Mouse (Mus musculus) embryonic facial prominence, embryonic 13.5 days (tissue): Measurements from ENCODE around the gene Emp3. TPM values are rescaled to one million over a fixed set of nuclear protein-coding genes. Genes with fewer than 3 reads are reported as not detected.
"Not testable (repeated sequence)": the region's sequence is repeated elsewhere in the genome, so short reads cannot be mapped to it uniquely, and the experiment has no call there.

Experiments
- ATAC-seq: fragments of 200-750 bp; cut with Nextera tagmentation; 2 replicates; pipeline ENCODE4 v1.8.0; 2017; ENCODE audit warnings: low read depth; ENCODE audit not compliant: insufficient number of reproducible peaks, insufficient read depth, low FRiP score, low TSS enrichment
- H3K27ac ChIP-seq: fragments of 300-500 bp; sonication (generic); 2 replicates; pipeline ENCODE4 v1.5.1; 2015; ENCODE audit warnings: moderate library complexity, mild to moderate bottlenecking, inconsistent platforms
- H3K27me3 ChIP-seq: fragments of 300-500 bp; sonication (generic); 2 replicates; pipeline ENCODE4 v1.6.1; 2015; ENCODE audit warnings: mild to moderate bottlenecking, inconsistent platforms
- H3K36me3 ChIP-seq: fragments of 300-500 bp; sonication (generic); 2 replicates; pipeline ENCODE4 v1.6.1; 2015; ENCODE audit warnings: mild to moderate bottlenecking, inconsistent platforms
- H3K4me1 ChIP-seq: fragments of 300-500 bp; sonication (generic); 2 replicates; pipeline ENCODE4 v1.6.1; 2015; ENCODE audit warnings: inconsistent platforms
- H3K4me2 ChIP-seq: fragments of 300-500 bp; sonication (generic); 2 replicates; pipeline ENCODE4 v1.6.1; 2015; ENCODE audit warnings: moderate library complexity, mild to moderate bottlenecking, inconsistent platforms
- H3K4me3 ChIP-seq: fragments of 300-500 bp; sonication (generic); 2 replicates; pipeline ENCODE4 v1.5.1; 2015; ENCODE audit warnings: mild to moderate bottlenecking, inconsistent platforms
- H3K9ac ChIP-seq: fragments of 300-500 bp; sonication (generic); 2 replicates; pipeline ENCODE4 v1.6.1; 2015; ENCODE audit warnings: mild to moderate bottlenecking, inconsistent platforms
- H3K9me3 ChIP-seq: fragments of 300-500 bp; sonication (generic); 2 replicates; pipeline ENCODE4 v1.6.1; 2016; ENCODE audit warnings: inconsistent platforms
- whole genome bisulfite sequencing: fragments of 180-500 bp; shearing (Covaris S2); methylation state at CpG from one replicate; pipeline ENCODE4 v1.1.7; 2015; ENCODE audit warnings: mixed read lengths; 5-methylcytosine and 5-hydroxymethylcytosine counted together
- polyA plus RNA-seq: library from polyadenylated mRNA; unstranded; fragments of >200 nt; fragmentation: Nextera tagmentation; extraction: Ambion mirVana; gene quantifications from 2 replicates; pipeline ENCODE4 v1.2.1, GENCODE M21; 2015

The Emp3 gene
- polyA plus RNA-seq, 1 experiment from 2014 or later: 199 TPM

- peaks cover 93% of the 10 kb centered on the region for H3K36me3 ChIP-seq
- no peak overlapping the region for H3K4me3 ChIP-seq
- no peaks in the 10 kb centered on the region for H3K4me1 ChIP-seq
- H3K9ac ChIP-seq: no peak overlapping the region
- no peaks in the 10 kb centered on the region for H3K27me3 ChIP-seq
- 83% methylated on average over 2 of the region's 2 CpGs for WGBS
- H3K9me3 ChIP-seq: 0 out of 2 replicates have a peak, but pooled peaks cover 3% of the 10 kb centered on the region
- ATAC-seq: no peak
- H3K27ac ChIP-seq: no peak overlapping the region
- H3K4me2 ChIP-seq: no peak overlapping the region
Observed at GRCm38 (mm10) chr7:45881011-45881410, 40.2 kb downstream of the Emp3 start.

DNA sequence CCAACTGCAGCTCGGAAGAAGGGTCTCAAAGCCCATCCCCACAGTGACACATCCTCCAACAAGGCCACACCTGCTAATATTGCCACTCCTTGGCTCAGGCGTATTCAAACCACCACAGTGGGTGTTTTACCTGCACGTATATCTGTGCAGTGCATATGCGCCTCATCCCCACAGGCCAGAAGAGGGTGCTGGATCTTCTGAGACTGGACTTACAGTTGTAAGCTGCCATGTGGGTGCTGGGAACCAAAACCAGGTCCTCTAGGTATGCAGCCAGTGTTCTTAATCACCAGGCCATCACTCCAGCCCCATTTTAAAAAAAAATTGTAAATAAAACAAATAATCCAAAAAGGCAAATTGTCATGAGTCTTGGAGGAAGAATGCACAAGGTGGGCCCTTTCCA is 40.7 kb downstream of the Emp3 start:
- no peak overlapping the region for H3K27ac ChIP-seq
- H3K9me3 ChIP-seq: 0 out of 2 replicates have a peak, but pooled peaks cover 3% of the 10 kb centered on the region
- H3K4me2 ChIP-seq: no peak overlapping the region
- H3K4me3 ChIP-seq: no peak overlapping the region
- 97% methylated on average over 4 of the region's 4 CpGs for WGBS
- peaks cover 2% of the 10 kb centered on the region; the same call in 1 of the 2 replicates for H3K4me1 ChIP-seq
- H3K36me3 ChIP-seq: peaks cover 96% of the 10 kb centered on the region
- ATAC-seq: no peak
- no peaks in the 10 kb centered on the region for H3K27me3 ChIP-seq
- H3K9ac ChIP-seq: no peak overlapping the region

DNA sequence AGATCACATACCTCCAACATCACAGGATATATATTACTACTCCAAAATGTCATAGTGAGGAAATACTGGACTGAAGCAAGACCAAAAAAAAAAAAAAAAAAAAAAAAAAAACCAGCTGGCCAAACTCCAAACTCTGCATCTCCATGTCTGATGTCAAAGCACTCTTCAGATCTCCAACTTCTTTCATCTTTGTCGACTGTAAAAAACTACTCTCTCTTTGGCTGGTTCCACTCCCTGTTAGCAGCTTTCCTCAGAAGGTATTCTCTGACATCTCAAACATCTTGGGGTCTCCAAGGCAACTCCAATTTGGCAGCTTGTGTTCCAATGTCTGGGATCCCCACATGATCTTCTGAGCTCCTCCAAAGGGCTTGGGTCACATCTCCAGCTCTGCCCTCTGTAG is 42.9 kb downstream of the Emp3 start, which contains the start of gene Grin2d:
Gene Grin2d, minus strand, starts transcription at position 101 of the 400 bp plus-strand sequence.
- H3K9ac ChIP-seq, H3K4me3 ChIP-seq, H3K27me3 ChIP-seq, H3K9me3 ChIP-seq, ATAC-seq, H3K4me2 ChIP-seq, H3K27ac ChIP-seq: not testable (repeated sequence)
- 97% methylated on average over 1 of the region's 1 CpGs for WGBS
- peaks cover 20% of the 10 kb centered on the region for H3K4me1 ChIP-seq
- peaks cover 88% of the 10 kb centered on the region for H3K36me3 ChIP-seq

DNA sequence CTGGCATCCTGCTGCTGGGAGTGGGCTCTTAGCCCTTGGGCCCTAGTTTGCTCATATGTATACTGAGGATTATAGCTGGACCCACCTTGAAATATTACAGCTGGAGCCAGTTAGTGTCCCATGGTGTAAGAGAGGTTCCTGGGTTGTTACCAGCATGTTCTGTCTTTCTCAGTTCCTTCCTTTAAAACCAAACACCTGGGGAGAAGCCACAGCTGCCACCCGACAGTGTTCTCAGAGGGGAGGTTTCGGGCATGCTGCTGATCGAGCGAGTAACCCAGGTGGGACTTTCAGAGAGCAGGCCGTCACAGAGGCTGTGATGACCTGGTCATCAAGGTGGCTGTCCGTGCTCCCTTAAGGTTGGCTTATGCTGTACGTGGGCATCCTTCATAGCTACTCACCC is 44.3 kb downstream of the Emp3 start:
- 98% methylated on average over 7 of the region's 7 CpGs for WGBS
- no peak for ATAC-seq
- Histone ChIP-seq H3K27ac (no peak overlapping the region), H3K9ac (no peak overlapping the region), H3K27me3 (peaks cover 3% of the 10 kb centered on the region), H3K9me3 (0 out of 2 replicates have a peak, but pooled peaks cover 3% of the 10 kb centered on the region), H3K4me3 (no peak overlapping the region), H3K4me1 (peaks cover 20% of the 10 kb centered on the region), H3K4me2 (no peak overlapping the region), H3K36me3 (peaks cover 74% of the 10 kb centered on the region)

DNA sequence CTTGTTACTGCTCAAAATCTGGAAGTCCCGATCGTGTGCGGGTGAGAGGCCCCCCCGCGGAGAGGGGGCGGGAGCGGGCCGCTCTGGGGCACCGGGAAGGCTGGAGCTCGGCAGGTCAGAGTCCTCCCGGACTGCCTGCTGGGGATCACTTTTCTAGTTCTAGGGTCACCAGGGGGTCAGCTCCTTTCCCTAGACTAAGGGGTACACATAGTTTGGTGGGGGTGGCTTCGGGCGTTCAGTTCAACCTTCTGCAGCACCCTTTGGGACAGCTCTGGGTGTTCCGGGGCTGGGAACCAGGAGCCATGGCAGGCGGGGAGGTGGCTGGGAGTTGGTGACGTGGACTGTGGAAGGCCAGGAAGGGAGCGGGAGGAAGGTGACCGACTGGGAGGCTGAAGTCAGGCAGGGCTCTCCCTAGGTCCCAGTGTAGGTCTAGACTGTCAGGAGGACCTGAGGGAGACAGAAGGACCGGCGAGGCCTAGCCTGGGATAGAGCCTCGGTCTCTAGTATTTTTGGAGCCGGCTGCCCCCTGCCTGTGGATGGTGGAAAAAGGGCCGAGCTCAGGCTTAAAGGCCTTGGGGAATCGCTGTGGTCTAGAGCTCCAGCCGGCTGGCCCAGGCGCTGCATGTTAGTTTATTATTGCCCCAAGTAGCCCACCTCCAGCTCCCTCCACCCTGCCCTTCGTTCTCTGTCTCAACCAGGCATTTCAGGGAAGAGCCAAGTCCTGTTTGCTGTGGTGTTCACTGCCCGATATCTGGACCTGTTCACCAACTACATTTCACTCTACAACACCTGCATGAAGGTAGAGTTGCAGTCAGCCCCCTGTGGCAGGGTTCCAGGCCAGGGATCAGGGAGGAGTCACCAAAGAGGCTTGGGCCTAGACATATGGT is 47.9 kb downstream of the Emp3 start:
- Histone ChIP-seq H3K4me3 (peak overlapping the region; percentile 88), H3K27me3 (peaks cover 39% of the 10 kb centered on the region), H3K27ac (peak overlapping the region; percentile 86), H3K9ac (peak overlapping the region; percentile 98), H3K4me2 (peak overlapping the region; percentile 88), H3K36me3 (peaks cover 39% of the 10 kb centered on the region), H3K4me1 (peaks cover 44% of the 10 kb centered on the region), H3K9me3 (no peaks in the 10 kb centered on the region)
- WGBS: 2% methylated on average over 28 of the region's 28 CpGs
- peak; percentile 53 for ATAC-seq

- peak; percentile 69 for ATAC-seq
- Histone ChIP-seq H3K4me3 (peak within 1 kb of the TSS; percentile 88), H3K36me3 (peaks cover 34% of the 10 kb centered on the region), H3K9ac (peak within 1 kb of the TSS; percentile 98), H3K9me3 (no peaks in the 10 kb centered on the region), H3K27ac (peak within 1 kb of the TSS; percentile 86), H3K27me3 (peaks cover 45% of the 10 kb centered on the region), H3K4me2 (peak within 1 kb of the TSS; percentile 88), H3K4me1 (peaks cover 51% of the 10 kb centered on the region)
- WGBS: under 1% methylated on average over 18 of the region's 18 CpGs
Observed at GRCm38 (mm10) chr7:45872624-45873023, 48.6 kb downstream of the Emp3 start, which contains the start of gene Kdelr1. Gene Kdelr1, plus strand, starts transcription at chr7:45872772.

DNA sequence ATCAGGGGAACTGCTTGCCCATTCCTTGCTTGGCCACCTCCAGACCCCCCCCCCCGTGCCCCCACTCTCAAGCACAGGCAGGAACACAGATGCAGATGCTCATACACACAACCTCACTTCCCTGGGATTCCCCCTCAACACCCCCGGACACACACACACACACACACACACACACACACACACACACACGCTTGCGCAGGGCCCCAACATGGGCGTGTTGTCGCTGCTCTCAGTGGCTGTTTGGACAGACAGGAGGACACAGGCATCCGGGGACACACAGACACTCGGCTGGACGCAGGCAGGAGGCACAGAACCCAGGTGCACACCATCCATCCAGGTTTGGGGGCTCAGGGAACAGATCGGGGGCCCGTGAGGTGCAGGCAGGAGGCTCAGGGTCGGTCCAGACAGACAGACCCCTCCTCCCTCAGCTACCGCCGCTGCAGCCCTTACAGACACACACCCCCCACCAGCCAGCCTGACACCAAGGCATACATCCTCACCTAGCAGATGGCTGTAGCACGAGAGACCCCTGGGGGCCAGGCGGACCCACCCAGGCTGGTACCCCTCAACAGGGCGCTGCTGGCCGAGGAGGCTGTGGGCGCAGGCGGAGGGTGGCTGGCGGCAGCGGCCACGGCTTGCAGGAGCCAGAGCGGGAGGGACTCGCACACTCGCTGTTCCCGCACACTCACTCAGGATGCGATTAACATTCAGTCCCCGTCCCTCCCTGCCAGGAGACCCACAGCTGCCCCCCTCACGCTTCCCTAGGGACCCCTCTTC is 50.7 kb downstream of the Emp3 start:
- Histone ChIP-seq H3K4me3 (peak overlapping the region; percentile 36), H3K9me3 (no peaks in the 10 kb centered on the region), H3K36me3 (peaks cover 14% of the 10 kb centered on the region), H3K4me1 (peaks cover 56% of the 10 kb centered on the region), H3K27me3 (peaks cover 53% of the 10 kb centered on the region), H3K27ac (no peak overlapping the region), H3K4me2 (peak overlapping the region; percentile 70), H3K9ac (peak overlapping the region; percentile 71)
- 1% methylated on average over 30 of the region's 30 CpGs for WGBS
- no peak for ATAC-seq

DNA sequence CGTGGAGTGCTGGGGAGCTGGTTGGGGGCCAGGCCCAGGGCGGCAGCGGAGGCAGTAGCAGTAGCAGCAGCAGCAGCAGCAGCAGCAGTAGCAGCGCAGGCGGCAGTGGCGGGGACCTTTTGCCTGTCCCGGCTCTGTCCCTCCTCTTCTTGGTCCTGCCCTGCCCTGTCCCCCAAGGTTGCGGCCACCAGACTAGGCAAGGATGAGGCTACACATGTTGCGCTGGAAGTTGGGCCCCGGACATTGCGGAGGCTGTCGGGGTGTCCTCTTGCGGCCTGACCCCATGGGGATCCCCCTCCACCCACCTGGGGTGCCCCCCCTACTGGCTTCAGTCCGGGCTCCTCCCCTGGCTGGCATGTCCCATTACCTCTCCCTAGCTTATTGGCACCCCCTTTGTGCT is 51.4 kb downstream of the Emp3 start:
- peaks cover 51% of the 10 kb centered on the region for H3K4me1 ChIP-seq

GRCm38 (mm10) chr7:45869107-45869670 is 52.0 kb downstream of the Emp3 start:
- peaks cover 53% of the 10 kb centered on the region for H3K27me3 ChIP-seq
- peaks cover 45% of the 10 kb centered on the region for H3K4me1 ChIP-seq
- peaks cover 2% of the 10 kb centered on the region; the same call in 1 of the 2 replicates for H3K36me3 ChIP-seq
- no peak for ATAC-seq
- WGBS: 17% methylated on average over 8 of the region's 8 CpGs
- H3K4me2 ChIP-seq: peak overlapping the region; percentile 70
- no peaks in the 10 kb centered on the region for H3K9me3 ChIP-seq
- H3K27ac ChIP-seq: no peak overlapping the region
- H3K4me3 ChIP-seq: peak overlapping the region; percentile 36
- peak overlapping the region; percentile 59 for H3K9ac ChIP-seq

More for the DNA sequence above, 51.4 kb downstream of the Emp3 start:
- no peaks in the 10 kb centered on the region for H3K9me3 ChIP-seq
- WGBS: 2% methylated on average over 14 of the region's 14 CpGs
- H3K4me2 ChIP-seq: peak overlapping the region; percentile 70
- H3K4me3 ChIP-seq: peak overlapping the region; percentile 36
- H3K9ac ChIP-seq: peak overlapping the region; percentile 59
- peaks cover 53% of the 10 kb centered on the region for H3K27me3 ChIP-seq
- ATAC-seq: no peak
- no peak overlapping the region for H3K27ac ChIP-seq
- H3K36me3 ChIP-seq: peaks cover 8% of the 10 kb centered on the region
